Mouse (Mus musculus): Measurements from ENCODE around the gene Bcas3. TPM values are rescaled to one million over a fixed set of nuclear protein-coding genes. Genes with fewer than 3 reads are reported as not detected.

Gene Bcas3
- polyA plus RNA-seq, 1 experiment from 2014 or later: 19.1 TPM

- H3K4me2 ChIP-seq (ENCODE audit: low read depth, low read length): no peak overlapping the region
- H3K4me3 ChIP-seq (ENCODE audit: low read depth, low read length): no peak overlapping the region
- H3K4me1 ChIP-seq (ENCODE audit: control insufficient read depth, low read depth, low read length): no peaks in the 10 kb centered on the region
- H3K36me3 ChIP-seq (ENCODE audit: control insufficient read depth, insufficient read depth): no peaks in the 10 kb centered on the region
- ATAC-seq (ENCODE audit: low read depth): no peak
- no peaks in the 10 kb centered on the region for H3K9me3 ChIP-seq (replicated peaks; ENCODE audit: control insufficient read depth, low read length)
- no peak overlapping the region for H3K9ac ChIP-seq (ENCODE audit: low read depth, low read length)
- H3K27ac ChIP-seq (ENCODE audit: low read length): no peak overlapping the region
- H3K27me3 ChIP-seq (ENCODE audit: control insufficient read depth, insufficient read depth, low read depth, low read length): no peaks in the 10 kb centered on the region
These were observed 246.3 kb downstream of the Bcas3 start for GRCm38 (mm10) chr11:85599251-85599650.

- no peaks in the 10 kb centered on the region for H3K27me3 ChIP-seq (ENCODE audit: control insufficient read depth, insufficient read depth, low read depth, low read length)
These were observed 250.8 kb downstream of the Bcas3 start for GRCm38 (mm10) chr11:85603546-85604322.

GRCm38 (mm10) chr11:85609303-85609940 is 256.5 kb downstream of the Bcas3 start:
- Histone ChIP-seq H3K9ac (ENCODE audit: low read depth, low read length) (no peak overlapping the region), H3K4me2 (ENCODE audit: low read depth, low read length) (no peak overlapping the region), H3K36me3 (ENCODE audit: control insufficient read depth, insufficient read depth) (no peaks in the 10 kb centered on the region), H3K9me3 (replicated peaks; ENCODE audit: control insufficient read depth, low read length) (no peaks in the 10 kb centered on the region), H3K27me3 (ENCODE audit: control insufficient read depth, insufficient read depth, low read depth, low read length) (no peaks in the 10 kb centered on the region), H3K4me1 (ENCODE audit: control insufficient read depth, low read depth, low read length) (peaks cover 2% of the 10 kb centered on the region; the same call in 1 of the 2 replicates), H3K27ac (ENCODE audit: low read length) (no peak overlapping the region), H3K4me3 (ENCODE audit: low read depth, low read length) (no peak overlapping the region)
- no peak for ATAC-seq (ENCODE audit: low read depth)
- WGBS (ENCODE audit: insufficient replicate concordance): 74% methylated on average over 5 of the region's 5 CpGs

More at GRCm38 (mm10) chr11:85603546-85604322, 250.8 kb downstream of the Bcas3 start:
- H3K9me3 ChIP-seq (replicated peaks; ENCODE audit: control insufficient read depth, low read length): no peaks in the 10 kb centered on the region
- 79% methylated on average over 3 of the region's 3 CpGs for WGBS (ENCODE audit: insufficient replicate concordance)
- H3K4me2 ChIP-seq (ENCODE audit: low read depth, low read length): no peak overlapping the region
- H3K36me3 ChIP-seq (ENCODE audit: control insufficient read depth, insufficient read depth): no peaks in the 10 kb centered on the region
- H3K4me1 ChIP-seq (ENCODE audit: control insufficient read depth, low read depth, low read length): no peaks in the 10 kb centered on the region
- no peak overlapping the region for H3K9ac ChIP-seq (ENCODE audit: low read depth, low read length)
- no peak for ATAC-seq (ENCODE audit: low read depth)
- H3K4me3 ChIP-seq (ENCODE audit: low read depth, low read length): no peak overlapping the region
- H3K27ac ChIP-seq (ENCODE audit: low read length): no peak overlapping the region

GRCm38 (mm10) chr11:85613035-85613434 is 260.1 kb downstream of the Bcas3 start:
- H3K9ac ChIP-seq (ENCODE audit: low read depth, low read length): no peak overlapping the region
- H3K27ac ChIP-seq (ENCODE audit: low read length): no peak overlapping the region
- no peaks in the 10 kb centered on the region for H3K9me3 ChIP-seq (replicated peaks; ENCODE audit: control insufficient read depth, low read length)
- no peak overlapping the region for H3K4me2 ChIP-seq (ENCODE audit: low read depth, low read length)
- no peak overlapping the region for H3K4me3 ChIP-seq (ENCODE audit: low read depth, low read length)
- WGBS (ENCODE audit: insufficient replicate concordance): 64% methylated on average over 5 of the region's 5 CpGs
- peaks cover 2% of the 10 kb centered on the region; the same call in 1 of the 2 replicates for H3K4me1 ChIP-seq (ENCODE audit: control insufficient read depth, low read depth, low read length)
- no peaks in the 10 kb centered on the region for H3K27me3 ChIP-seq (ENCODE audit: control insufficient read depth, insufficient read depth, low read depth, low read length)
- ATAC-seq (ENCODE audit: low read depth): no peak
- H3K36me3 ChIP-seq (ENCODE audit: control insufficient read depth, insufficient read depth): no peaks in the 10 kb centered on the region

GRCm38 (mm10) chr11:85613586-85613985 is 260.6 kb downstream of the Bcas3 start:
- no peaks in the 10 kb centered on the region for H3K36me3 ChIP-seq (ENCODE audit: control insufficient read depth, insufficient read depth)
- H3K27me3 ChIP-seq (ENCODE audit: control insufficient read depth, insufficient read depth, low read depth, low read length): no peaks in the 10 kb centered on the region
- WGBS (ENCODE audit: insufficient replicate concordance): 41% methylated on average over 3 of the region's 3 CpGs
- no peak for ATAC-seq (ENCODE audit: low read depth)
- no peak overlapping the region for H3K9ac ChIP-seq (ENCODE audit: low read depth, low read length)
- H3K9me3 ChIP-seq (replicated peaks; ENCODE audit: control insufficient read depth, low read length): no peaks in the 10 kb centered on the region
- H3K27ac ChIP-seq (ENCODE audit: low read length): no peak overlapping the region
- H3K4me2 ChIP-seq (ENCODE audit: low read depth, low read length): no peak overlapping the region
- peaks cover 2% of the 10 kb centered on the region; the same call in 1 of the 2 replicates for H3K4me1 ChIP-seq (ENCODE audit: control insufficient read depth, low read depth, low read length)
- no peak overlapping the region for H3K4me3 ChIP-seq (ENCODE audit: low read depth, low read length)

GRCm38 (mm10) chr11:85614431-85614830 is 261.5 kb downstream of the Bcas3 start:
- H3K4me3 ChIP-seq (ENCODE audit: low read depth, low read length): no peak overlapping the region
- peaks cover 2% of the 10 kb centered on the region; the same call in 1 of the 2 replicates for H3K4me1 ChIP-seq (ENCODE audit: control insufficient read depth, low read depth, low read length)
- ATAC-seq (ENCODE audit: low read depth): no peak
- no peaks in the 10 kb centered on the region for H3K9me3 ChIP-seq (replicated peaks; ENCODE audit: control insufficient read depth, low read length)
- WGBS (ENCODE audit: insufficient replicate concordance): 62% methylated on average over 7 of the region's 7 CpGs
- H3K4me2 ChIP-seq (ENCODE audit: low read depth, low read length): no peak overlapping the region
- no peak overlapping the region for H3K27ac ChIP-seq (ENCODE audit: low read length)
- H3K27me3 ChIP-seq (ENCODE audit: control insufficient read depth, insufficient read depth, low read depth, low read length): no peaks in the 10 kb centered on the region
- no peak overlapping the region for H3K9ac ChIP-seq (ENCODE audit: low read depth, low read length)
- H3K36me3 ChIP-seq (ENCODE audit: control insufficient read depth, insufficient read depth): no peaks in the 10 kb centered on the region

- Histone ChIP-seq H3K4me2 (ENCODE audit: low read depth, low read length) (no peak overlapping the region), H3K4me1 (ENCODE audit: control insufficient read depth, low read depth, low read length) (peaks cover 2% of the 10 kb centered on the region; the same call in 1 of the 2 replicates), H3K9ac (ENCODE audit: low read depth, low read length) (no peak overlapping the region), H3K36me3 (ENCODE audit: control insufficient read depth, insufficient read depth) (no peaks in the 10 kb centered on the region), H3K27ac (ENCODE audit: low read length) (no peak overlapping the region), H3K9me3 (replicated peaks; ENCODE audit: control insufficient read depth, low read length) (no peaks in the 10 kb centered on the region), H3K27me3 (ENCODE audit: control insufficient read depth, insufficient read depth, low read depth, low read length) (no peaks in the 10 kb centered on the region), H3K4me3 (ENCODE audit: low read depth, low read length) (no peak overlapping the region)
- no peak for ATAC-seq (ENCODE audit: low read depth)
- WGBS (ENCODE audit: insufficient replicate concordance): 25% methylated on average over 7 of the region's 7 CpGs
These were observed 262.5 kb downstream of the Bcas3 start for GRCm38 (mm10) chr11:85615421-85615820.

- Histone ChIP-seq H3K9ac (ENCODE audit: low read depth, low read length) (no peak overlapping the region), H3K4me1 (ENCODE audit: control insufficient read depth, low read depth, low read length) (no peaks in the 10 kb centered on the region), H3K9me3 (replicated peaks; ENCODE audit: control insufficient read depth, low read length) (no peaks in the 10 kb centered on the region), H3K27ac (ENCODE audit: low read length) (no peak overlapping the region), H3K4me3 (ENCODE audit: low read depth, low read length) (no peak overlapping the region), H3K4me2 (ENCODE audit: low read depth, low read length) (no peak overlapping the region), H3K27me3 (ENCODE audit: control insufficient read depth, insufficient read depth, low read depth, low read length) (no peaks in the 10 kb centered on the region), H3K36me3 (ENCODE audit: control insufficient read depth, insufficient read depth) (no peaks in the 10 kb centered on the region)
- 49% methylated on average over 2 of the region's 2 CpGs for WGBS (ENCODE audit: insufficient replicate concordance)
- ATAC-seq (ENCODE audit: low read depth): no peak
These were observed 268.5 kb downstream of the Bcas3 start for GRCm38 (mm10) chr11:85621486-85621885.

GRCm38 (mm10) chr11:85621994-85622393 is 269.0 kb downstream of the Bcas3 start:
- Histone ChIP-seq H3K4me1 (ENCODE audit: control insufficient read depth, low read depth, low read length) (no peaks in the 10 kb centered on the region), H3K9me3 (replicated peaks; ENCODE audit: control insufficient read depth, low read length) (no peaks in the 10 kb centered on the region), H3K27ac (ENCODE audit: low read length) (no peak overlapping the region), H3K9ac (ENCODE audit: low read depth, low read length) (no peak overlapping the region), H3K4me2 (ENCODE audit: low read depth, low read length) (no peak overlapping the region), H3K27me3 (ENCODE audit: control insufficient read depth, insufficient read depth, low read depth, low read length) (no peaks in the 10 kb centered on the region), H3K36me3 (ENCODE audit: control insufficient read depth, insufficient read depth) (no peaks in the 10 kb centered on the region), H3K4me3 (ENCODE audit: low read depth, low read length) (no peak overlapping the region)
- no peak for ATAC-seq (ENCODE audit: low read depth)
- 85% methylated on average over 8 of the region's 8 CpGs for WGBS (ENCODE audit: insufficient replicate concordance)
